Mouse (Mus musculus): Measurements from ENCODE around the gene Slc25a44. TPM values are rescaled to one million over a fixed set of nuclear protein-coding genes. Genes with fewer than 3 reads are reported as not detected.

The Slc25a44 gene
- total and polyA plus RNA-seq, 3 experiments, result 23.0 to 62.0 (median 50.3) TPM

DNA sequence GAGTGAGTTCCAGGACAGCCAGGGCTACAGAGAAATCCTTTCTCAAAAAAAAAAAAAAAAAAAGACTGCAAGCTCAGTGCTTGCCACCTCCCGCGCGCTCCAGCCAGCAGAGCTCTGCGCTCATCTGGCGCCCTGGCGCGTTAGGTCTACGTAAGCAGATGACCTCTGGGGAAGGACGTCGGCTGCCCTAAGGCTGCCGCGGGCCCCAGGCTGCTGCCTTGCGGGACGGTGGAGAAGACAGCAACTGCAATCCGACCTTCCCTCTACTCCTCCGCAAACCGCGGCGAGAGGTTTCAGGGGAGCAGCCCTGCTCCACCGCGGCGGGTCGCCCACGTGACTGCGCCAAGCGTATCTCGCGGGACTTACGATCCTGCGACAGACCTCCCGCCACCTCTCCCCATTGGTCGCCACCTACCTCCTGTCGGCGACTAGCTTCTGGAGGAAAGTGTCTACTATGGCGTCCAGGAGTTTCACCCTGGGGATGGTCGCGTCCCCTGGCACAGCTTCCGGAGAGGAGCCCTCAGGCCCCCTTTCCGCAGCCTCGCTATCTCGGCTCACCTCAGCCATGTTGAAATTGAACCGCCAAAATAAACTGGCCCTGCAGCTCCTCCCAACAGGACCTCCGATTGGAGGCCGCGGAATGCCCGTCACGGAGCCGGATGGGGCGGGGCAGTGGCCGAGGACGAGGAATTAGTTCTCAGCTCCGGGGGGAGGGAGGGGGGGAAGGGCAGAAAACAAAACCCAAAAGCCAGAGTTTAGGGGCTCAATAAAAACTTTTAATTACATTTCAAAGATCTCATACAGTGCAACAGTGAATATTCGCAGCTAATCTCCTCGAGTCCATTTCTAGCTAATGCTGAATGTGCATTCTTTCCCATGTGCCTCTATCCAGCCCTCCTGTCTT lies 14.9 kb downstream of the Slc25a44 start, which contains the start of gene Pmf1:
TSS of gene Pmf1 (minus strand) at position 591 of the 904 bp plus-strand sequence.
- DNase-seq (ENCODE audit: low spot score), result peak; percentile 93
- H3K4me3 ChIP-seq (ENCODE audit: low read depth, low read length), result peak within 1 kb of the TSS; percentile 84
- no peaks in the 10 kb centered on the region for H3K9me3 ChIP-seq (replicated peaks)
- H3K36me3 ChIP-seq (replicated peaks), result peaks cover 85% of the 10 kb centered on the region
- no peaks in the 10 kb centered on the region for H3K27me3 ChIP-seq (ENCODE audit: insufficient read depth, low read length)
- peaks cover 76% of the 10 kb centered on the region for H3K4me1 ChIP-seq (ENCODE audit: insufficient read depth, low read depth, low read length)
- TF ChIP-seq CTCF (IDR thresholded peaks at IDR 0.05; ENCODE audit: low read depth, low read length) (no peak), POLR2AphosphoS5 (IDR thresholded peaks at IDR 0.05; ENCODE audit: insufficient replicate concordance, low read depth, low read length) (0 out of 2 replicates have a peak, but pooled peaks have one; percentile 64)
- ATAC-seq (ENCODE audit: extremely low read depth, insufficient number of reproducible peaks, low FRiP score, poor library complexity, severe bottlenecking), result peak; percentile 83

GRCm38 (mm10) chr3:88408953-88409352 lies 16.0 kb downstream of the Slc25a44 start:
- DNase-seq (ENCODE audit: low spot score) (no peak), ATAC-seq (ENCODE audit: extremely low read depth, insufficient number of reproducible peaks, low FRiP score, poor library complexity, severe bottlenecking) (no peak)
- no peak for TF ChIP-seq GATA1 (IDR thresholded peaks at IDR 0.05; ENCODE audit: borderline replicate concordance, low read length)
- no peak for TF ChIP-seq TAL1 (conservative IDR thresholded peaks at IDR 0.05; ENCODE audit: low read depth, low read length)
- no peak for TF ChIP-seq CTCF (IDR thresholded peaks at IDR 0.05; ENCODE audit: low read depth, low read length)
- TF ChIP-seq GATA2 (IDR thresholded peaks at IDR 0.05; ENCODE audit: borderline replicate concordance, low read depth, low read length), result no peak
- peaks cover 70% of the 10 kb centered on the region for H3K4me1 ChIP-seq (ENCODE audit: insufficient read depth, low read depth, low read length)
- H3K4me3 ChIP-seq (ENCODE audit: low read depth, low read length), result peak overlapping the region; percentile 84
- peaks cover 84% of the 10 kb centered on the region for H3K36me3 ChIP-seq (replicated peaks)
- no peaks in the 10 kb centered on the region for H3K9me3 ChIP-seq (replicated peaks)
- no peaks in the 10 kb centered on the region for H3K27me3 ChIP-seq (ENCODE audit: insufficient read depth, low read length)

DNA sequence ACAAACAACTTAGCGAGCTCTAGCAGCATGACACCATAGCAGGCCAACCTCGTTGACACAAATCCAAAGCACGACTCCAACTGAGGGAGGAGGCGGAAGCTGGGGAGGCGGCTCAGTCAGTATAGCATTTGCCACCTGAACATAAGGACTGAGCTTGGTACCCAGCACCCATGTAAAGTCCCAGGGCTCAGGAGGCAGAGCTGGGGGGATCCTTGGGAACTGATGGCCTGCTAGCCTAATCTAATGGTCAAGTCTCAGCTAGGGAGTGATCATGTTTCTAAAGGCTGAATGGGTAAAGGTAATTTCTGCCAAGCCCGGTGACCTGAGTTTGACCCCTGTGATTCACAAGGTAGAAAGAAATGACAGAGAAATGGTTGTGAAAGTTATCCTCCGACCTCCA lies 17.4 kb downstream of the Slc25a44 start:
- H3K4me3 ChIP-seq (ENCODE audit: low read depth, low read length), result no peak overlapping the region; the same call in 1 of the 2 replicates
- peaks cover 66% of the 10 kb centered on the region for H3K4me1 ChIP-seq (ENCODE audit: insufficient read depth, low read depth, low read length)
- no peaks in the 10 kb centered on the region for H3K27me3 ChIP-seq (ENCODE audit: insufficient read depth, low read length)
- no peak for DNase-seq (ENCODE audit: low spot score)
- TF ChIP-seq GATA2 (IDR thresholded peaks at IDR 0.05; ENCODE audit: borderline replicate concordance, low read depth, low read length) (no peak), CTCF (IDR thresholded peaks at IDR 0.05; ENCODE audit: low read depth, low read length) (no peak), GATA1 (IDR thresholded peaks at IDR 0.05; ENCODE audit: borderline replicate concordance, low read length) (no peak), POLR2AphosphoS5 (IDR thresholded peaks at IDR 0.05; ENCODE audit: insufficient replicate concordance, low read depth, low read length) (no peak), TAL1 (conservative IDR thresholded peaks at IDR 0.05; ENCODE audit: low read depth, low read length) (no peak)
- peaks cover 84% of the 10 kb centered on the region for H3K36me3 ChIP-seq (replicated peaks)
- no peaks in the 10 kb centered on the region for H3K9me3 ChIP-seq (replicated peaks)
- ATAC-seq (ENCODE audit: extremely low read depth, insufficient number of reproducible peaks, low FRiP score, poor library complexity, severe bottlenecking), result no peak

DNA sequence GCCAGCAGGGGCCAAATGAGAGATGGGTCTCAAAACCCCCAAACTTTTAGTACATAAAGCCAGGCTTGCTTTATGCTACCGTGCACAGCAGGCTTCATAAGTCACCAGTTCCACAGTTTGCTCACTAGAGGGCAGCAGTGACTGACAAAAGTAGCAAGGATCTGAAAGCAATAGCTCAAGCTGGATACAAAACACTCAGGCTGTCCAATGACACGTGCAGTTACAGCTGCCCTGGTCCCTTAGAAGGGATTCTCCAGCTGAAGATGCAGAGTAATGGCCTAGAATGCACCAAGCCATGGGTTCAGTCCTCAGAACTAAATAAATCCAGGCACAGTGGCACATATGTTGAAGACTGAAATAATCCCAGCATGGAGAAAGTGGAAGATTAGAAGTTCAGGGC lies 17.8 kb downstream of the Slc25a44 start:
- peaks cover 84% of the 10 kb centered on the region for H3K36me3 ChIP-seq (replicated peaks)
- 0 out of 2 replicates have a peak, but pooled peaks have one; percentile 12 for ATAC-seq (ENCODE audit: extremely low read depth, insufficient number of reproducible peaks, low FRiP score, poor library complexity, severe bottlenecking)

GRCm38 (mm10) chr3:88403522-88404230 lies 21.3 kb downstream of the Slc25a44 start:
- peaks cover 42% of the 10 kb centered on the region for H3K4me1 ChIP-seq (ENCODE audit: insufficient read depth, low read depth, low read length)
- no peak for TF ChIP-seq GATA2 (IDR thresholded peaks at IDR 0.05; ENCODE audit: borderline replicate concordance, low read depth, low read length)
- TF ChIP-seq TAL1 (conservative IDR thresholded peaks at IDR 0.05; ENCODE audit: low read depth, low read length), result no peak
- TF ChIP-seq GATA1 (IDR thresholded peaks at IDR 0.05; ENCODE audit: borderline replicate concordance, low read length), result no peak
- no peak for TF ChIP-seq POLR2AphosphoS5 (IDR thresholded peaks at IDR 0.05; ENCODE audit: insufficient replicate concordance, low read depth, low read length)
- TF ChIP-seq CTCF (IDR thresholded peaks at IDR 0.05; ENCODE audit: low read depth, low read length), result no peak
- 0 out of 2 replicates have a peak, but pooled peaks cover 2% of the 10 kb centered on the region for H3K9me3 ChIP-seq (replicated peaks)
- no peak for DNase-seq (ENCODE audit: low spot score)
- H3K36me3 ChIP-seq (replicated peaks), result peaks cover 90% of the 10 kb centered on the region
- no peak overlapping the region for H3K4me3 ChIP-seq (ENCODE audit: low read depth, low read length)
- no peaks in the 10 kb centered on the region for H3K27me3 ChIP-seq (ENCODE audit: insufficient read depth, low read length)
- ATAC-seq (ENCODE audit: extremely low read depth, insufficient number of reproducible peaks, low FRiP score, poor library complexity, severe bottlenecking), result no peak

More for the DNA sequence above, 17.8 kb downstream of the Slc25a44 start:
- no peak overlapping the region; the same call in 1 of the 2 replicates for H3K4me3 ChIP-seq (ENCODE audit: low read depth, low read length)
- H3K4me1 ChIP-seq (ENCODE audit: insufficient read depth, low read depth, low read length), result peaks cover 65% of the 10 kb centered on the region
- H3K9me3 ChIP-seq (replicated peaks), result no peaks in the 10 kb centered on the region
- DNase-seq (ENCODE audit: low spot score), result peak; percentile 58
- peak; percentile 79 for TF ChIP-seq CTCF (IDR thresholded peaks at IDR 0.05; ENCODE audit: low read depth, low read length)
- no peak for TF ChIP-seq TAL1 (conservative IDR thresholded peaks at IDR 0.05; ENCODE audit: low read depth, low read length)
- no peaks in the 10 kb centered on the region for H3K27me3 ChIP-seq (ENCODE audit: insufficient read depth, low read length)

DNA sequence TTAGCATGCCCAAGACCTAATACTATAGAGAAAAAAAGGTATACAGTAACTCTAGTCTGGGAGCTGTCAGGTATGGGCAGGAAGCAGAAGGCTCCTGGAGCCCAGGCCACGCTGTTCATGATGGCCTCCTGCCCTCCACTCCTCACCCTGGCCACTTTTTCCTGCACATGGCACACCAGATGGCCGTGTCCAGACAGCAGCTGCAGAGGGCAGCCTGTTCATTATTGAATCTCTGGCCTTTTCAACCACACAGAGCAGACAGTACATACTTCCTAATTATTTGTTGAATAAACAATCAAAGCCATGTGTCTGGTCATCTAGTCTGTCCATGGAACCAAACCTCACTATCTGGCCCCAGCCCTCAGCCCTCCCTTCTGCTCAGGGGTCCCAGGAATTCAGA lies 26.3 kb downstream of the Slc25a44 start:
- TF ChIP-seq TAL1 (conservative IDR thresholded peaks at IDR 0.05; ENCODE audit: low read depth, low read length), result no peak
- TF ChIP-seq POLR2AphosphoS5 (IDR thresholded peaks at IDR 0.05; ENCODE audit: insufficient replicate concordance, low read depth, low read length), result no peak
- no peak for TF ChIP-seq GATA2 (IDR thresholded peaks at IDR 0.05; ENCODE audit: borderline replicate concordance, low read depth, low read length)
- no peak for TF ChIP-seq GATA1 (IDR thresholded peaks at IDR 0.05; ENCODE audit: borderline replicate concordance, low read length)
- no peak for TF ChIP-seq CTCF (IDR thresholded peaks at IDR 0.05; ENCODE audit: low read depth, low read length)
- 0 out of 2 replicates have a peak, but pooled peaks cover 2% of the 10 kb centered on the region for H3K9me3 ChIP-seq (replicated peaks)
- peaks cover 17% of the 10 kb centered on the region; the same call in 1 of the 2 replicates for H3K4me1 ChIP-seq (ENCODE audit: insufficient read depth, low read depth, low read length)
- no peaks in the 10 kb centered on the region; the same call in 1 of the 2 replicates for H3K27me3 ChIP-seq (ENCODE audit: insufficient read depth, low read length)
- peaks cover 93% of the 10 kb centered on the region for H3K36me3 ChIP-seq (replicated peaks)
- no peak for DNase-seq (ENCODE audit: low spot score)
- no peak for ATAC-seq (ENCODE audit: extremely low read depth, insufficient number of reproducible peaks, low FRiP score, poor library complexity, severe bottlenecking)
- no peak overlapping the region for H3K4me3 ChIP-seq (ENCODE audit: low read depth, low read length)
